Mouse (Mus musculus) hindlimb bud, embryonic 11.5 days (tissue): ENCODE measurements at regions not wholly inside any gene's neighbourhood (a gene's known extent, or its start where the extent isn't known, plus 50 kb on each side); places are given as distances from the start of the nearest gene placed in this dataset.

ENCODE experiments used
- DNase-seq: peaks from one replicate; pipeline ENCODE4 v3.0.0-alpha.2; 2012; ENCODE audit warnings: low read depth, low spot score; ENCODE audit errors: extremely low spot score

DNA sequence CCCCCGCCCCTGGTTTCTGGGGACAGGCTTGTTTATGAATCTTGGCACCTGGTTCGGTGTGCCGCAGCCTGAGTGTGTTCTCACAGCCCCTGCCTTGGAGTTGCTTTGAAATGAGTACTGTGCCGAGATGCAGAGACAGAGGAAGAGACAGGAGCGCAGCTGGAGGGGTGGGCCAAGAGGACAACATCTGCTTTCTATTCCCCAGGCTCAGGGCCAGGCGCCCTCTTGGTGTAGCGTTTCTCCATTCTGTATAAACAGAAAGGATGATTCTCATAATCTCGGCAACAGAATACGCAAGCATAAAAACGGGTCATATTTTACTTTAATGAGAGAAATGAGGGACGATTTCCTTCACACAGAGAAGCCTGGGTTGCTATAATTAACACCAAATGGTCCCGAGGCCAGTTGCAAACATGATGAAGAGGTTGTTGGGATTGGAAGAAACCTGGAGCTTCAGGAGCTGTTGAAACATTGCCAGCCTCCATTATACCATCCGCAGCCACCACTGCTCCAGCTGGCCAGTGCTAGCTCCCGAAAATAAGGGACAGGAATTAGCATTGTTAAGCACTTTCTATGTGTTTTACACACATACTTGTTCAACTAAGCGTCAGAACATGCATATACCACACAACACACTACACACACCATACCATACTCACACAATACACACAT lies 236.4 kb downstream of the Gm12728 start:
- DNase-seq = no peak

DNA sequence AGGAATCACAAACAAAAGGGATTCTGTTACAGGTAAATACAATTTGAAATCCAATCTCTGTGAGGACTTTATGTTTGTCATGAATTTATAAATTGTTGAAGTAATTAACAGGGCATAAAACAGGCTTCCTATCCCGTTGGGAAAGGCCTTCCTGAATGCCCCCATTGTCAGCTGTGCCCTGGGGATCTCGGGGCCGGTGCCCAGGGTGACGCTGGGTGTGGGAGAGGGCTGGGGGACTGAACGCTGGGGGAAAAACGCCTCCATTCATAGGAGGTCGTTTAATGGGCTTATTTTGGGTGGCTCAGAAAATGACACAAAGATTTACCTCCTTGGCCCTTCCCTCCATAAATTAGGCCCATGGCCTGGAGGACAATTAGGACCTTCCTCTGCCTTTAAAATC lies 250.7 kb downstream of the Gm12728 start:
- DNase-seq = no peak

DNA sequence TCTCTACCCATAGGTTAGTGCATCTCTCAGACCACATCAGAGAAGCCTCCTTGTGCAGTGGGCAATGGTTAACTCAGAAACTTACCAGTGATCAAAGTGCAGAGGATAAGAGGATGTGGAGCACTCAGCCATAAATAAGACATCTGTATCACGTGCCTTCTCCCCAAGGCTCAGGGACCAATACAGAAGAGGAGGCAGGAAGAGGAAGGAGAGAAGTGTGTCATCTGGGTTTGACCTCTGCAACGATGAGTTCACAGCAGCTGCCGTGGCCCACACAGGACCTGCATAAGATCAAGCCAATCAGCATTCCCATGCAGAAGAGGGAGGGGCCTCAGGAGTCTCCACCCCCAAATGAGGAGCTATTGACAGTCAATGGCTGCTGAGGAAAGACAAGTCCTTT lies 252.8 kb downstream of the Gm12728 start:
- no peak for DNase-seq

- no peak for DNase-seq
Measured at GRCm38 (mm10) chr4:106043661-106044060, 254.0 kb downstream of the Gm12728 start.

GRCm38 (mm10) chr4:106048053-106048452 lies 258.4 kb downstream of the Gm12728 start:
- no peak for DNase-seq

- DNase-seq = no peak
Measured at GRCm38 (mm10) chr4:106048797-106049196, 259.1 kb downstream of the Gm12728 start.

DNA sequence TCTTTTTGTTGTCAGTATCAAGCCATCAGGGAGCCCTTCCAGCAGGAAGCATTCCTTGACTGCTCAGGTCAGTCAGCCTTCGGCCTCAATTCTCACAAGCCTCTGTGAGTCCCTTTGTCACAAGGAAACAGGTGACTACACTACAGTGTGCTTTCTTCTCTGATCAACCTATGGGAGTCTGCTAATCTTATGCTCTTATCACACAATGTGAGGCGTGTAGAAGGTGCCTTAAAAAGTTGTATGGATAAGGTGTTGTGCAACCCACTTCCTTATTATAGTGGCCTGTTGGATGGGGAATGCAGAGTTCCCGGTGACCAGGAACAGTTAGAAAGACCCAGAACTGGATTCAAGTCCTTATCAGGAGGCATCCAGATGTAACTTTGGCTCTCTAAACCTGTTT lies 260.2 kb downstream of the Gm12728 start:
- DNase-seq = no peak

GRCm38 (mm10) chr4:106050297-106050696 lies 260.6 kb downstream of the Gm12728 start:
- no peak for DNase-seq

DNA sequence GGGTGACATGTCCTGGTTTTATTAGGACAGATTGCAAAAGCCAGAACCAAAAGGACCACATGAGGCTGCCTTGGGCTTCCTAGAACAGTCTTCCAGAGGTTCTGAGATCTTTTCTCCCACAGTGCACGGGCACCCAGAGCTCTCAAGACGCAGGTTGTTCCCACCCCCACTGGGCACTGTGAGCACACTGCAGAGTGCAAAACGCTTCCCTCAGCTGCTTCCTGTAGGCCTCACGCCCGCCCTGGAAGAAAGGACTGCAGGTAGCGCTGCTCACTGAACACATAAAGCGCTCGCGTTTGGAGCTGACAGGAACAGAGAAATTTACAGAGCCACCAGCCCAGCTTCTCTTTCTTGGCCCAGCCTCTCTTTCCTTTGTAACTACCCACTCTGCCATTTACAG lies 262.5 kb upstream of the Usp24 start:
- DNase-seq = no peak

- no peak for DNase-seq
Measured at GRCm38 (mm10) chr4:106054324-106054723, 261.7 kb upstream of the Usp24 start.

DNA sequence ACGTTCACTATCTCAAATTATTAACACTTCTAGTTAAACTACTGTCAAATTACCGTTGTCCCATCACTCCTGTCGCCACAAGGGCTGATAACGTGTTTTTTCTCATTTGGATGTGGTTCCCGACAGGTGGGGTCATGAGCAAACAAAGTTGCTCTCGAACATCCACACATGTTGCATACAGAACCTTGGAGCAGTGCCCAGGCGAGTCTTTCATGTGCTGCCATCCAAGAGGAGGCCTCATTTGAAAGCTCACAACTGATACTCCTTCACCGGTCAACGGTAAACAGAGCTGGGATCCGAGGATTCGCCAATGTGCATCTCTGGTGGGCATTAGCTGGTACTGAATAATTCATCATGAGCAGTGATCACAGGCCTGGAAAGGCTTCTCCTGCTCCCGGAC lies 253.4 kb upstream of the Usp24 start:
- no peak for DNase-seq

- DNase-seq = no peak
Measured at GRCm38 (mm10) chr4:106063851-106064382, 252.1 kb upstream of the Usp24 start.

GRCm38 (mm10) chr4:106067023-106067422 lies 249.0 kb upstream of the Usp24 start:
- no peak for DNase-seq

GRCm38 (mm10) chr4:106083546-106083945 lies 232.5 kb upstream of the Usp24 start:
- no peak for DNase-seq

DNA sequence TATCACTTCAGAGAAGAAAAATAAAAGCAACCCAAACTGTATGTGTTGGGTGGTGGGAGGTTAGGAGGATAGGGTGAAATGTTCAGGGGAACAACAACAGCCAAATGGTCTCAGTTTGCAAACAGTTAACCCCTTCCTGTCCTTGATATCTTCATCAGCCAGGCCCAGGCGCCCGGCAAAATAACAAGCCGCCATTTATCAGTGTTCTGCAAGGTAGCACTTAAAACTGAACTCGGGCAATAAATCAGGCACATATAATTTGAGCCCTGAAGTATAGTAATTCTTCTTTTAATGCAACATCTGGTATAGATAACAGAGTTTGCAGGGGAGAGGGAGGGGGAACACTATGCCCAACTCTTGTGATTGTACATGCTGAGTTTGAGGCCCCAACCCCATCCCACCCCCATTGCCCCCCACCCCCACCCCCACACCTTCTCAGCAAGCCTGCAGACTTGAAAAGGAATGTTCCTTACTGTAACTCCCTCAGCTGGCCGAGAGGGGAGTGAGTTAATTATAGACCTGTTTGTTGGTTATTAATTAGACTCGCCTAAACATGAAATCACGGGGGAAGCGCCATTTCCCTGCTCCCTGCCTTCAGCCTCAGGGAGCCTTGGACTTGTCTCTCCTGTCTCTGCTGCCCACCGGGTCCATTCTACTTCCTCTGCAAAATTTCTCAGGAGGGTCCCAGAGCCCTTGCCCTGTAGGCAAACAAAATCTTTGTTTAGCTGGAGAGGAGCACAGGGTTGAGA lies 223.9 kb upstream of the Usp24 start:
- peak; percentile 90 for DNase-seq

GRCm38 (mm10) chr4:106092676-106093070 lies 223.3 kb upstream of the Usp24 start:
- no peak for DNase-seq

- DNase-seq = no peak
Measured at GRCm38 (mm10) chr4:106093252-106093651, 222.8 kb upstream of the Usp24 start.

DNA sequence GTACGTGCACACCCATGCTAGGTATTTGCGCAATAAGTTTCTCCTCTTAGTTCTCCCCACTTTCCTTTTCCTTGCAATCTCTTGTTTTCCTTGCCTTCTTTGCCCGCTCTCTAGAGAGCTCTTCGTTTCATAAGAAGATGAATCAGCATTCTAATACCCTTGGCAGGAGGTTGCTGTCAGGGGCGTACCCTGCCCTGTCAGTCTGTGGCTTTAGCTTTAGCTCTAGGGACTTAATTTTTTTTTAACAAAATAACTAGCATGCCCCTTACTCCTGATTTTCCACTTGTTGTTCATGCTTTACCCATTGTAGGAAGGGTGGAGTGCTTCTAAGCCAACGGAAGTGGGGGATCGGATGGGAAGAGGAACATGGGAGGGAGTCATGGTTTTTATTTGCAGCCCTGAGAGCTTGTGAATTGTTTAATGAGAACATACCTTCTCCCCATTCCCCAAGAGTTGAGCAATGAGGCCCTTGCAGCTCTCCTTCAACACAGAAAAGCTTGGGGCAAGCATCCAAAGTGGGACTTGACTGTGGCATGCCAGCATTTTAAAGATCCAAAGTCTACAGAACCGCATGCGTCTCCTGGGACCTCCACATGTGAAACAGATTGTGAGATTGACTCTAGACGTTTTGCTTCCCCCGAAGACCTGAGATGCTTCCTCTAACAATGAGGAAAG lies 221.0 kb upstream of the Usp24 start:
- no peak for DNase-seq

- DNase-seq = peak; percentile 41
Measured at GRCm38 (mm10) chr4:106096130-106096529, 219.9 kb upstream of the Usp24 start.

GRCm38 (mm10) chr4:106097846-106098245 lies 218.2 kb upstream of the Usp24 start:
- no peak for DNase-seq

DNA sequence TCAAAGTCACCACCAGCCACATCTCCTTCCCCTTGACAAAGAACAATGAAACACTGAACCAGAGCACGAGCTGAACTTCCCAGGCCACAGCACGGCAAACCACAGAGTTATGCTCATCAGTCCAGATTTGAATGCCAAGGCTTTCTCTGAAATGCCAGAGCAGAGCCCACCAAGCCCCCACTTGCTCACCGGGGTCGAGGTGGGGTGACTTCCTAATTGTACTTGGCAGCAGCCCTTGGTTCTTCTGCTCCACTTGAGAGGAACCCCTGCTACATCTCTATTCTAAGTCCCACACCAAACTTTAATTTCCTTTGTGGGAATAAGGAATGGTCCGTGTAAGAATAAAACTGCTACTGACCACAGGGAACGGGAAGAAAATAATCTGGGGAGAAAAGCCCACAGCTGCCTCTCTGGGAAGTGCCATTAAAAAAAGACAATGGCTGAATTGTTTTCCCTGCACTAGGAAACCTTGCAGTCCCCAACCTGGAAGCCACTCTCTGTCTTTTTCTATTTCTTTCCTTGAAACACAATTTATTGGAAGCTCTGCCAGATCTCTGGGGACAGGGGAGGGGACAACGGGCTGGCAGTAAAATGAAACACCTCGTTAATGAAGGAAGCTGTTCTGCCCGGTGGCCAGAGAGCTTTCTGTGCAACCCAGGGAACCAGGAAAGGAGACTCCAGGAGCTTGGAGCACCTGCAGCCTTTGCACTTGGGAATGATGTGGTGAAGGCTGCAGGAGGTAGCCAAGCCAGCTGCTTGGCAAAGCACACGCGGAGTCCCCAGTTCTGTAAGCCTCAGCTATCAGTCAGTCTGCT lies 215.6 kb upstream of the Usp24 start:
- no peak for DNase-seq
